Mouse (Mus musculus) cerebellum, adult 8-10 months (tissue): ENCODE data around the gene Gm17455.

Experiments used
- DNase-seq: peaks from one replicate; pipeline ENCODE4 v3.0.0; 2022

Gm17455 gene

DNA sequence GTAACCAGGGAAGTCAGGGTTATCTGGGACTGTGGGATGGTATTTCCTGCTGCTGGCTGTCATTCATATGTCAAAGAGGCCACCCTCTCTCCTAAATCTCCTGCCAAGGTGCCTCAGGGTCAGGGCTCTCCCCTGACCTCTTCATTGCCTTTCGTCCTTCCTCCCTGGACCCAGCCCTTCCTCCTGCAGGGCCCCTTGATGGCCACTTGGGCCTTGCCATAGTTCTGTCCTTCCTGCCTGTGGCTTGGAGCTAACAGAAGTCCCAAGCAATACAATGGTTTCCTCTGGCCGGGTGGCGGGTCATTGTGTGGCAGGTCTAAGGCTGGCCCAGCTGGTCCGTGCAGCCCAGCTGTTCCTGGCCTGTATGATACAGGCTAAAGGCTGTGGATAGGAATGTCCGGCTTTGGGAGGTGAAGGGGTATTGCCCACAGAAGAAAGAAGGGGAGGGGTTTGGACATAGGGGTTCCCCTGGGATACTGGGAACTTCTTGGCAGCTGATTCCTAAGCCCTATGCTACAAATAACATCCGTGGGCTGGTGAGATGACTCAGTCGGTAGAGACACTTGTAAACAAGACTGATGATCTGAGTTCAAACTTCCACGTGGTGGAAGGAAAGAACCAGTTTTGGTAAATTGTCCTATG, 25.5 kb upstream of the Gm17455 start:
- DNase-seq = no peak

DNA sequence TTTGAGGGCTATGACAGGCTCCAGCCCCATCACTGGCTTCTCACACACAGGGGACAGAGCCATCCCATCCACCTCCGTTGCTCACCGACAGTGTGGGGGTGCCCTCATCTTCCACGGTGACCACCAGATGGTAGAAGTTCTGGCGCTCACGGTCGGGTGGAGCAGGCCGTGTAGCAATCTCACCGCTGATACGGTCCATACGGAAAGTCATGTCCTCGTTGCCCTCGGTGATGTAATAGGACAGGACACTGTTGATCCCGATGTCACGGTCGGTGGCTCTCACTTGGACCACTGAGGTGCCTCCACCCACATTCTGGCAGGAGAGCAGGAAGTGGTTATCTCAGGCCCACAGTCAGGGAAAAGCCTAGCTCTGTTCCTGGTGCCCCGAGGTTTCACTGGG, 22.8 kb upstream of the Gm17455 start:
- no peak for DNase-seq

DNA sequence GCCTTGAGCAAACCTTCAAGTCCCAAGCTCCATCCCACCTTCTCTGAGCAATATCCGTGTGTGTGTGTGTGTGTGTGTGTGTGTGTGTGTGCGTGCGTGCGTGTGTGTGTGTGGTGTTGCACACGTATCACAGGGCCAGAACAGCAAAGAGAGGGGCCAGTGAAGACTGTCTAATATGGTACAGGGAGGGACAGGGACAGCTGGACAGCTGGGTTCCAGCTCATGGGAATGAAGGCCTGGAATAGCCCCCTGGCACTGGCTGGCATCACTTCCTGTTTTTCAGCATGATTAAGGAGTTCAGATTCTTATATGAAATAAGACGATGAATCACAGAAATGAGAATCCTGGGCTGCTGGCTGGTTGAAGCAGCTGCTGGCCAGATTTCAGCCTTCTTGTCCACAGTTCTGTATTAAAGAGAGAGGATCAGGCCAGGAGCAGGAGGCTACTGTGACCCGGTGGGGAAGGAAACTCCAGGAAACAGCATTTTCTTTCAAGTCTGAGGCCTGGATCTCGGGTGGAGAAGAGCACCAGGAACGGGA, 20.0 kb upstream of the Gm17455 start:
- no peak for DNase-seq

DNA sequence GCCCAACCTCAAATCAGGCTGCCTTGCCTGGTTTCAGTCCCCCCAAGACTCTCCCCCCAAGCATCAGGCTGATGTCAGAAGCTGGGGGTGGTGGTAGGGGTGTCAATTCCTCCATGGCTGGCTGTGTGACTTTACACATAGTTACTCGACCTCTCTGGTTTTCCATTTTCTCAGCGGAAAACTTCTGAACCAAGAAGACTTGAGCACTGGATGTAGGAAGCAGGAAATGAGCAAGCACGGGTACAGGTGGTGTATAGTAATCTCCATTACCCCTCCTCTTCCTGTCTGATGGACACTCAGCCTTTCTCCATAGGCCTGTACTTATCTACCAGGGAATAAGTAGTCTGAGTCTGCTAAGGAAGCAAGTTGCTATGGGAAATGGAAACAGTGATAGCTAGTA, 19.3 kb upstream of the Gm17455 start:
- DNase-seq = no peak

DNA sequence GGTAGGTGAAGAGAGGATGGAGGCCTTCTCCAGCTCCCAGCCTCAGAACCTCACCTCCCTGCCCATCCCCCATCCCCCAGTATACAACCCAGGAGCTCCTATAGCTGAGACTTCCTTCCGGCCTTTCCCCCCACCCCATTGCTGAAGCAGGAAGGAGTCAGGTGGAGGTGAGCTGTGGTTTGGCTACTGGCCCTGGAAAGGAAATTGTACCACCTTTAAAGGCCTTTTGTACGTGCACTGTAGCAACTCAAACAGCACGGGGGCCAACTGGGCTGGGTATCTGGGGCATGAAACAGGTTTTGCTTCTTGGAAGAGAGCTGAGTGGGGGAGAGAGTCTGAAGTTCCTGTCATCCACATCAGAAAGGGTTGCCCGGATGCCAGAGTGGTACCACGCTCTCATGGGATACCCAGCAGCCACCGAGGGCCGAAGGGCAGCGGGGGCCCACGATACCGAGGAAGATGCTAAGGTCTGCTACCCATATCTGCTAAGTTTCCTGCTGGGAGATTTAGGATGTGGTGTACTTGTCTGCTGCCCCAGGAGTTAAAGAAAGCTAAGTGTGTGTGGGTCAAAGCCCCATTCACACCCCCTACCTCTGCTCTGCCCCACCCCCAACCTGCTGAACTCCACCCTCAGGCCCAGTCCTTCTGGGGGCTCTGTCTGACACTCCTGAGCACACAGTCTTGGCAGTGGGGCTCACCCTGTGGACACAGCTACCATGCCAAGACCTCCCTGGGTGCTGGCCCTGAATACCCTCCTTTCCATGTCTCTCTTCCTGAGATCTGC, 18.2 kb upstream of the Gm17455 start:
- no peak for DNase-seq

DNA sequence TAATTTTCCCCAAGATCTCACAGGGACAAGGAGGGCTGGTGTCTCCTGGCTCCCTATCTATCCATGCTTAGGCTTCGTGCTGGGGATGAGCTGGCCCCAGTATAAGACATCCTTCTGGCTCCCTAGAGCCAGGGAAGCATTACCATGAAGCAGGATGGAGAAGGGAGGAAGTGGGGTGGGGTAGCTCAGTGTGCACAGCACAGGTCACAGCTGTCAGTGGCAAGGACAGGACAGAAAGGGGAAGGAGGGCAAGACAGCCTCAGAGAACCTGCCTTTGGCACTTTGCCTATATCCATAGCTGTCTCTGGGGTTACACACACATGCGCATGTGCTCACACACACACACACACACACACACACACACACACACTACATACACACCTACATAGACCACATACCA, 11.2 kb upstream of the Gm17455 start:
- no peak for DNase-seq

DNA sequence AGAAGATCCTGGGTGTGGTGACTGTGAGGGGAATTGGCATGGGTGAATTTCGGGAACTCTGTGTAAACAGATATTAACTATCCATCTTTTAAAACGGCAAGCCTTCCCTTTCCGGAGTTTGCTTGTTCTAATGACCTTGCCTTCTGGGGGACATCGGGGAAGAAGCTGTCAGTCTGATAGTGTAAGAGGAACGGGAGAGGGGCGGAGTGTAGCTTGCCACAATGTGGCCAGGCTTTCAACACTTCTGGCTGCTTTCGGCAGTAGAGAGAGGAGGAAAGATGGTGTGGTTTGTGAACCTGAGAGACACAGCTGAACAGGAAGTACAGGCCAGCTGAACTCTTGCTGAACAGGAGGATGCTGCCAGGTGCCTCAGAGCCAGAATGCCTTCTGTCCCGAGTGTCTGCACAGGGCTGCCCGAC, 10.1 kb upstream of the Gm17455 start:
- DNase-seq = no peak

DNA sequence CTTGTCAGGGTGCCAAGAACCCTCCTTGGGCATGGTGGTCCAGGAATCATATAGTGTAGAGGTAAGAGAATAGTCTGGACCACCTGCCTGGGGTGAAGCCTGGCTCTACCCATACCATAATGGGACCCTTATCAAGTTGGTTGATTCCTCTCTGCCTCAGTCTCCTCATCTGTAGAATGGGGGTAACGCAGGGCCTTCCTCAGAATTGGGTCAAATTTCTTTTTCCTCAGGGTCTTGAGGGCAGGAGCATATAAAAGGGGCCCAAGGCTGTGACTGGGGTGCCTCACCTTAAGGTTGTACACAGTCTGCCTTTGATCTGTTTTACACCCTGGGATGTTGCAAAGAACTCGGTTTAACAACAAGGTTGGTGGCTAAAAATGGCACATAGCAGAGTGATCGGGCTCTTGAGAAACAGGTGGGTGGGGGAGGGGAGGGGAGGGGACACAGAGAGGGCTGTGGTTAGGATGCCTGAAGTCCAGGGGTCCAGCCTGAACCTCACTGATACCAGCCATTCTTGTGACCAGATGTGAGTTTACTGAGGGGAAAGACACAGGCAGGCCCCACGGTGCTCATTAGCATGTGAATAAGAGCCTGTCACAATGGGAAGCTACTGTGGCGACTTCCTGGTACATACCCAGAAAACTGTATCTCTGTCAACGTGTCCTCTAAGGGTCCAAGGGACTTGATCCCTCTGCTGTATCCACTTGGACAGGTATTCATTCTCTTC, 9.2 kb upstream of the Gm17455 start:
- DNase-seq = no peak

DNA sequence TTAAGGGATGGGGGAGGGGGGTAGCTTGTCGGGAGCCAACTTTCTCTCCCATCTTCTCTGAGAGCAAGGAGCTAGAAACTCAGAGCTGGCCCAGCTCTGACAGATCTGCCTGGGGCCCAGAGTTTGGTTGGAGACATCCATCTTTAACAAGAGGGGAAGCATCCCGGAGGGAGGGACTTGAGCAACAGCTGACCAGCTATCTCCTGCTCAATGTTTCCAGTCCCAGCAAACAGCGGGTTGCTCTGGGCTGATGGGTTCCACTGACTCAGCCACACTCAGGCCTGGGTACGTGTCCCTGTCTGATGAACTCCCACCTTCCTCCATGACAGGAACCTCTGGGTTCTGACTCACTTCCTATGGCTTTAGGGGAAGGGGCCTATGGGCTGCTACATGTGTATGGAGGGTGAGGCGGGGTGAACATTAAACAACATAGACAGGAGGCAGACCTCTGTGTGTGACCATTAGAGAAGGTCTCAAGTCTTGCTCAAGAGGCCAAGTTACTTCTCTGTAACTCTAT, 8.6 kb upstream of the Gm17455 start:
- DNase-seq = no peak

DNA sequence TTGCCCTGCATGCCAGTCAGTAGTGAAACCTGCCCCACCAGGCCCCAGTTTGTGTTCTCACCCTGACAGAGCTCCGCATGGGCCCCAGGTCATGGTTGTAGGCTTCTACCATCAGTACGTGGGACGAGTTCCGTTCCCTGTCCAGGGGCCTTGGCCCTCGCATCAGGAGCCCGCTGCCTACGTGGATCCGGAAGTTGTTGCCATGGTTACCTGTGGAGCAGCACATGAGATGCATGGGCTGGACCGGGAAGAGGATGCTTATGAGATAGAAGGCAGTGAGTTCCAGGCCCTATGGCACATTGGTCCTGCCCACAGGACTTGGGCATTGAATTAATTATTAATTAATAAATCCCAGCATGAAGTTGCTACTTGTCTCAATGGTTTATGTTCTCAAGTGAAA, 7.9 kb upstream of the Gm17455 start:
- DNase-seq = no peak

DNA sequence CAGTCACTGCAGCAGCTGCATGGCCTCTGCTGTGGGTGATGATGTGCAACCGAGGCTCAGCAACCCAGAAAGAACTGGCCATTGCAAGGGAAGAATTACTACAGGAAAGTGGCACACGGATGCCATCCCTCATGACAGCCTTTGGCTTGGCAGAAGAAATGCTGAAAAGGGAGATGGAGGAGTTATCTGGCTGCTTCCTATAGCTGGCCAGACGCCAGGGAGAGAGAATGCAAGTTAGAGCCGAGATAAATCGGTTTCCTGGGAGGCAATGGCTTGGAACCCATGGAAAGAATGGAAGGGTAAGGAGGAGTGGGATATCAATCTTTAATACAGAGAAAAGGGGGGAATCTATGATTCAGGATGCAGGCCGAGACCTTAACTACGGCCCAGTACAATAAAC, 4.6 kb upstream of the Gm17455 start:
- no peak for DNase-seq

DNA sequence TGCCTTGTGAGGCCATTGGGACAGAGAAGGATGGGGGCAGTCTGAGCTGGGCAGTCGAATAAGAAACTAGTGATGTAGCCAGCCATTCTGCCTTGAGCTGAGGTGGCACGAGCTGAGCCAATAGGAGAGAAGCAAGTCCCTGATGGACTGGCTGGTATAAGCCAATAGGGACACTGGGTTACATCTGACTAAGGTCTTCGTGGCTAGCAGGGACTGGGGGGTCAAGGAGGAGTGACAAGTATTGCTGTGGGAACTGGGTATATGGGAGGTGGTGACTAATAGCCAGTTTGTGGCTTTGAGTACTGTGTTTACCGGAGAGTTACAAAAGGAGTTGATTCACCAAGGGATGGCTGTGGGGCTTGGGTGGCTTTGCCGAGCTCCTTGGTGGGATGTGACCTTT, 3.9 kb upstream of the Gm17455 start:
- no peak for DNase-seq

DNA sequence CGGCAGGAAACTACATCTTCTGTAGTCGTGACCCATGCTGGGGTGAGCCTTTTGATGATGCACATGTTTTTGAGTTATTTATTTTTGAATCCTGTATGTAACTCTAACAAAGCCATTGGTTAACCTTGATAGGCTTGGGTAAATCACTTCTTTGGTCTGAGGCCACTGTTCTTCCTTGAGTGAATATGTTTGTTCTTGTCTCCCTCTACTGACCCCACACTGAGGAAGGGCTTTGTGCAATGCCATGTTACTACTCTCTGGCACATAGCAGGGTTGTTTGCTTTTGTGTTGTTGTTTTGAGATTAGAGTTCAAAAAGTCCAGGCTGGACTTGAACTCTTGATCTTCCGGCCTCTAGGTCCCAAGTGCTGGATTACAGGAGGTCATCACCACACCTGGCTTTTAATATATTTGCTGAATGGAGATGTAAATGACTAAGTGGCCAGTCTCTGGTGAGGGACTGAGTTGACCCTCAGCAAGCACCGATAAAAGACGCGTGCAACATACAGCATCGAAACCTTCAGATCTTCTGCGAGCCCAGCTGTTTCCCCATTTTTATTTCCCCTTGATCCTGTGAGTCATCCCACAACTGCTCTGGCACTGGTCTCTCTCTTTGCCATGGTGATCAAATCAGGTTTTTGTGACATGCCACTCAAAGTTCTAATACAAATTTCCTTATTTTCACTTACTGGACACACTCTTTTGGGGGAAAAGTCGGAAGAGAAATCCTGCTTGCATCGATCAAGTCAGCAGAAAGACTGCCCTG, 1.3 kb upstream of the Gm17455 start:
- DNase-seq = no peak

DNA sequence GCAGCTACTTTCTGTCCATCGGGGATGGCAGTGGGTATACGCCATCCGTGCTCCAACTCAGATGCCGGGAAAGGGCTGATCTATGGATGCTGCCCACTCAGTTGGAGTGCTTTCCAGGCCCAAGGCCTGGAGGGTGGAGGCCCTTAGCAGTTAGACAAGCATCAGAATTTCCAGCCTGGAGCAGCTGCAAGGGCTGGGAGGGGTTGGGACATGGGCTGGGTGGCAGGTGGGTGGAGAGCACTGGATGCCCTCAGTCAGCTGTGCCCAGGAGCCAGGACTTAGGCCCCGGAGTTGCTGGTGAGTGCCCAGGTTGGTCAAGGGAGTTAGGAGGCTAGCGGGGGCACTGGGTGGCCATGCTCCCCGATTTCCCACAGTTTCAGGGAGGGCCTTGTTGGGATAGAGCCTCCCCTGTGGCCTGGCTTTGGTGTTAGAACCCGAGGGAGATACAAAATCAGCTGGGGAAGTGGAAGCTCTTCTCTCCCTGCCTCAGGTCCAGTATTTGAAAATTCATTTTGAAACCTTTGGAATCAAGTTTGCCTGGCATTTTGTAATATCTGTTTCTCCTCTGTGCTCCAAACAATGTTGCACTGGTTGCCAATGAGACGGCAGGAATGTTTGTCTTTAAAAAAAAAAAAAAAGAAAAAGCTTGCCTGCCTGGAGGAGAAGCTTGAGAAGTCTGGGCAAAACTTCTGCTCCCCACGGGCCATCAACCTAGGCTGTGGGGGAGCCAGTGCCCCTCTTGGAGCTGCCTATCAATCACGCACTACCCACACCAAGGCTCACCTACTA, 1.2 kb downstream of the Gm17455 start:
- no peak for DNase-seq

DNA sequence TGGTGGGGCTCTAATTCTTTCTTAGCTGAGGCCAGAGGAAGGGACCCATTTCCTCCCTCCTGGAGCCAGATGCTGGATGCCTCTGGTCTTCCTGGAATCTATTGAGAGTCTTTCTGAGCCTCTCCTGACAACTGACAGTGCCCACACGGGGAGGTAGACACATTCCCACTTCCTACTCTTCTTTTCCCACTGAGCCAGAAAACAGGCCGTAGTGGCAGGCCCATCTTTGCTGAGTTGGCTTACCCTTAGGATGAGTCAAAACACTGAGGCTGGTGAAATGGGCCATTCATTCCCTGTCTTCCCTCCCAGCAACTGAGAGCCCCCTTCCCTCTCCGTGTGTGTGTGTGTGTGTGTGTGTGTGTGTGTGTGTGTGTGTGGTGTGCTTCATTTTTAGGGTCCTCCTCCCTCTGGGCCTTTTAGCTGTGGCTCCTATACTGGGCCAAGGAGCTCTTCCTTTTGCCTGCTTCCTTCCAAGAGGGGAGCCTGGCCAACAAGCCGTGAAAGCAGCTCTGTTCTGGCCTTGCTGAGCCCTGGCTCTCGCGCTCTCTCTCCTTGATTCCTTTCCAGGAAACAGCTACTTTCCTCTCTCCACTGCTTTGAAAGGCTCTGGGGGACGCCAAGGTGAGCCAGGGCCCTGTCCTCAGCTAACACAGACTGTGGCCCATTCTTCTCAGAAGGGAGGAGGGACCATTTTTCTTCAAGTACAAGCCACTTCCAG, 6.1 kb downstream of the Gm17455 start:
- no peak for DNase-seq

DNA sequence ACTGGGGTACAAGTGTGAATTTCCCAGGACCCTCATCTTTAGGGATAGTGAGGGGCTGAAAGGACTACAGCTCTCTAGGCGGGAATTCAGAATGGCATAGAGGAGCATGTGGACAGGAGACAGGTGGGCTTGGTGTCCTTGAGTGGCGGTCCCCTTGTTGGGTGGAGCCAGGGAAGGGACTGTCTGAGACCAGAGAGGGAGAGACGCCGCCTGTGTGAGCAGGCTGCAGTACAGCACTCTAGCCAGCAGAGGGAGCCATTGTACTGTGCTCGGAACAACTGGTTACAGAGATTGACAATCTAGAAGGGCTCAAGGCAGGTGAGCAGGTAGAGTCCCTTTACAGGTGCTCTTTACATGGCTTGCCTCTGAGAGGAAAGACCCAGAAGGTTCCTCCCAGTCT, 8.3 kb downstream of the Gm17455 start:
- DNase-seq = peak; percentile 59

DNA sequence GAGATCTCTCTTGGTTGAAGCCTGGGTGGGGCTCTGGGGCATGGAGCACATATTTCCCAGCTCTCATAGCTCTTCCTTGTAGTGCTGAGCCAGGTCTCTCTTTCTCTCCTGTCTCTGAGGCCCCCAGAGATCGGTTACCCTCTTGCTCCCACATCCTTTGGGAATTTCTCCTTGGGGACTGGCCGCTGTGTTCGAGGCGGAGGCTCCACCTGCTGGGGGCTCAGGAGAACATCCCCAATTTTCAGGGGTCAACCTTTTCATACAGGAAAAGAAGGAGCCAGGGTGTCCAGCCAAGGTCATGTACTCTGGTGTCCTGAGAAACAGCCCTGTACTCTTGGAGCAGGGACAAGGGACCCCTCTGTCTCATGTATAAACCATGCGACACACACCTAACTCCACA, 12.3 kb downstream of the Gm17455 start:
- no peak for DNase-seq

DNA sequence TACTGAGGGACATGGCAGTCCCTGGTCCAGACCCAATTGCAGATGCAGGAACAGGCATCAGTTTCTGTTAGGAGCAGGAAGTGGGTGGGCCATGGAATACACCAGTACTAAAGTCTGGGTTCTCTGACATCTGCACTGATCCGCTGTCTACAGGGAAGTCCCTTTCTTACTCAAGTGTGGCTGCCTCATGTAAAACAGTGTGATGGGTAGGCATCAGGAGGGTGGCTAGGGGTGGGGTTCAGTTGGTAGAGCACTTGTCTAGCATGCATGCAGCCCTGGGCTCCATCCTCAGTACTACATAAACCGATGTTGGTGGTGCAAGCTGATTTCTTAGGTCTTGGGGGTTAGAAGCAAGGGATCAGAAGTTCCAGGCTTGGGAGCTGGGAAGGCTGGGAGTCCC, 14.2 kb downstream of the Gm17455 start:
- DNase-seq = no peak

DNA sequence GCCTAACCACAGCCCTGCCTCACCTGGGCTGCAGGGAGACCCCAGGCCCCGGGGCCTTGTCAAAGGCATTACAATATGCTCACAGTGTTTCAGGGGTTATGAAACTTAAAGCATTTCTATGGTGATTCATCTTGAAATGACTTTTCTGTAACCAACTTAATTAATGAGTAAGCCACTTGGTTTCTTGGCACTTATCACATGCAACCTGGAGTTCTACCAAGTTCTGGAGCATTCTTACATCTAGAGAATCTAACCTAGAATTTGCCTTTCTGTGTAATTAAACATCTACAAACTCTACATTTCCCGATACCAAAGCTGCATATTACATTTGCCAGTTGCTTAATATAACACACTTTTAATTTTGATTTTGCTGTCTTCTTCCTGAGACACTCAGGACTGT, 17.5 kb downstream of the Gm17455 start:
- DNase-seq = no peak

DNA sequence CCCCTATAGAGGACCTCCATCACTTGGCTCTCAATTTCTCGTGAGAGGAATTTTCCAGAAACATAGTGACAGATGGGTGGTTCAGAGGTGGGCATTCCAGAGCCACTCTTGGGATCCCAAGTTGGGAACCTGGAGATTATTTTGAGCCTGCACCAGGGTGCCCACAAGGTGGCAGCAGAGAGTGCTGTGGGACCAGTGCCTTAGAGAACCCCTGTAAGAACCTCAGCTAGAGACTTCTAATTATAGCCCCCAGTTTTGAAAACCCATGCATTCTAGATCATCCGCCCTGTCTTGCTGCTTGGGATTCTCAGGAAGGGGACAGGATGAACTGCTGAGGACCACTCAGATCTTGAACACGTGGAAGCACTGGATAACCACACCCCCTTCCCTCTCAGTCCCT, 18.6 kb downstream of the Gm17455 start:
- peak; percentile 63 for DNase-seq

DNA sequence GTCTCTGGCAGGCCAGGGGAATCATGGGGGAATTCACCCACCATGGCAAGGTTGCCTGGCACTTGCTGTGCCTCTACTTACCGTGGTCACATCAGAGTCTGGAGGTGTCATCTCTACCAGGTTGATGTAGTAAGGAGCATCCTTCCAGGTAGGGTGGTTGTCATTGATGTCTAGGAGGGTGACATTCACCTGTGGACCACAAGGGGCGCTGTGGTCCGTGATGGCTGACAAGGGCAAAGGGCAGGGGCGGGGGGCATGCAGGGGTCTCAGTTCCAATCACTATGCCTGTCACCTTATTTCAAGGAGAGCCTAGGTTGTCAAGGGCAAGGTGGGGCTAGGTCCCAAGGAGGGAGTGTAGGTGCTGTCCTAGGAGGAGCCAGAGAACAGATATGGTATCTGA, 20.1 kb downstream of the Gm17455 start:
- DNase-seq = no peak
